Mouse (Mus musculus) forelimb bud, embryonic 11.5 days (tissue): ENCODE results near the gene Cep164.

Experiments used
- DNase-seq: peaks from one replicate; pipeline ENCODE4 v3.0.0-alpha.2; 2012; ENCODE audit warnings: low read depth, low spot score

Cep164 gene

GRCm38 (mm10) chr9:45838434-45839138 lies 10.1 kb upstream of the Cep164 start, which contains the start of gene Bace1:
TSS of gene Bace1 (plus strand) at chr9:45838580.
- DNase-seq = peak; percentile 84

GRCm38 (mm10) chr9:45838069-45838433 lies 9.6 kb upstream of the Cep164 start:
- no peak for DNase-seq

GRCm38 (mm10) chr9:45833461-45833860 lies 5.0 kb upstream of the Cep164 start:
- DNase-seq = no peak

GRCm38 (mm10) chr9:45832898-45833297 lies 4.4 kb upstream of the Cep164 start:
- DNase-seq = no peak

DNA sequence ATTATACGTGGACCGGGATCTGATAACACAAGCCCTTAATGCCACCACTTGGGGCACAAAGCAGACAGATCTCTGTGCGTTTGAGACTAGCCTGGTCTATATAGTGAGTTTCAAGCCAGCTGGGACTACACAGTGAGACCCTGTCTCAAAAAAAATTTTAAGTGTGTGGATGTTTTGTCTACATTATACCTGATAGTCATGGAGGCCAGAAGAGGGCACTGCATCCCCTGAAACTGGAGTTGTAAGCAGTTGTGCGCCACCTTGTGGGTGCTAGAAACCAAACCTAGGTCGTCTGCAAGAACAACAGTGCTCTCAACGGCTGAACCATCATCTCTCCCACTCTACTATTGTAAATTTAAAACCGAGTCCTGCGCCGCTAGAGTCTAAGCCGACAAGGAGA lies 616 bp upstream of the Cep164 start:
- peak; percentile 87 for DNase-seq

DNA sequence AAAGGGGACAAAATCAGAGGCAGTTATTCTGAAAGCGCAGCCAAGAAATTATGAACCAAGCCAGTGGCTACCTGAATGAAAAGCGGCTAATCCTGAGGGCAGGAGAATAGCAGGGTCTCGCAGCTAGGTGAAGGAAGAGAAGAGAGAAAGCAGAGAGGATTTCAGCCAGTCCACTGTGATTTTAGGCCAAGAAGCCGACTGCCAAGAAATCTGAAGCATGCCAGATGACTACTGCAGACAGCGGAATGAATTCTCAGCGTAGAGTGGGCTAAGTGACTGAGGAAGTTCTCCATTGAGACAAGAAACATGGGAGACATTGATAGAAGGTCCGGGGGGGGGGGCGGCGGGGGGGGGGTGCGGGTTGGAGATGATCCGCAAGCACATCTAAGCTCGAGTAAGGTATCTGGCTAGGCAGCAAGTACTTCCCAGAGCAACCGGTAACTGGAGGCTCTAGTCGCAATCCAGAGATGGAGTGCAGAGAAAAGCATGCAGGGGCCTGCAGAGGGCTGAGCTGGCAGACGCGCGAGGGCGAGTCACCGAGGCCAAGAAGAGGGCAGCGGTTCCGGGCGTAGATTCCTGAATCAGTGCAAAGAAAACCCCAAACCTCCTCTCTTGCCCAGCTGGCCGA lies 714 bp downstream of the Cep164 start:
- DNase-seq = peak; percentile 37

- DNase-seq = no peak
These were observed 10.0 kb downstream of the Cep164 start for GRCm38 (mm10) chr9:45818406-45819011.

- no peak for DNase-seq
These were observed 13.0 kb downstream of the Cep164 start for GRCm38 (mm10) chr9:45815525-45815924.

DNA sequence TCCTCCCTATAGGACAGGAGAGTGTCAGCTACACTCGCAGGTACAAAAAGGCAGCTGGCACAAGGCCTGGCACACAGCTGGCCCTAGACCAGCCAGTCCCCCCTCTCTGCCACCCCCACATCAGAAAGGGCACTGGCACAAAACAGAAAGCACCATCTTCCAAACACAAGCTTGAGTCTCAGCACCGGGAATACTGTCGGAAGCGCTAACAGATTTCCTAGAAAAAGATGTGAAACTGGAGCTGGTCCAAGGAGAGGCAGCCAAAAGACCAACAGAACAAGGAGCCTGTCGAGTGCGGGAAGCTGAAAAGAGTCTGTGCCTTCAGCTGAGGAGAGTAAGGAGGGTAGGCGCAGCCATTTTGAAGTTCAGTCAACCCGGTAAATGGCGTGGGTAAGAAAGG lies 13.4 kb downstream of the Cep164 start:
- no peak for DNase-seq

GRCm38 (mm10) chr9:45811946-45812345 lies 16.5 kb downstream of the Cep164 start:
- DNase-seq = no peak

DNA sequence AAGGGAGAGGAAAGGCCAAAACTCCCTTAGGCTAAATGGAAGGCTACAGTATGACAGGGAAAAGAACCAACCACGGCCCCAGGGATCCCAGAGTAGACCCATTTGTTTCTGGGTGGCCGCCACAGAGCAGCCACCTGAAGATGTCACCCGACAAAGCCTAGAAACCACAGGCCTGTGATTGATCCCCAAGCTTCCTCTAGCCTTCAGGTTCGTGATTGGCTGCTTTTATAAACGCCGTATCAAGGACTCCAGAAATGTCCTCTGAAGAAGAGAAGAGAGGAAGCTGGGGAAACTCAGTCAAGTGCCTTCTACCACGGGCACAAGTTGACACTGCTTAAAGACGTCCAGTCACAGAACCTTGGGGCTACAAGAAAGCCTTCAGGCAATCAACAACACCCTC lies 20.7 kb downstream of the Cep164 start:
- no peak for DNase-seq

- DNase-seq = no peak
These were observed 21.2 kb downstream of the Cep164 start for GRCm38 (mm10) chr9:45807337-45807736.

GRCm38 (mm10) chr9:45806847-45807246 lies 21.6 kb downstream of the Cep164 start:
- no peak for DNase-seq

DNA sequence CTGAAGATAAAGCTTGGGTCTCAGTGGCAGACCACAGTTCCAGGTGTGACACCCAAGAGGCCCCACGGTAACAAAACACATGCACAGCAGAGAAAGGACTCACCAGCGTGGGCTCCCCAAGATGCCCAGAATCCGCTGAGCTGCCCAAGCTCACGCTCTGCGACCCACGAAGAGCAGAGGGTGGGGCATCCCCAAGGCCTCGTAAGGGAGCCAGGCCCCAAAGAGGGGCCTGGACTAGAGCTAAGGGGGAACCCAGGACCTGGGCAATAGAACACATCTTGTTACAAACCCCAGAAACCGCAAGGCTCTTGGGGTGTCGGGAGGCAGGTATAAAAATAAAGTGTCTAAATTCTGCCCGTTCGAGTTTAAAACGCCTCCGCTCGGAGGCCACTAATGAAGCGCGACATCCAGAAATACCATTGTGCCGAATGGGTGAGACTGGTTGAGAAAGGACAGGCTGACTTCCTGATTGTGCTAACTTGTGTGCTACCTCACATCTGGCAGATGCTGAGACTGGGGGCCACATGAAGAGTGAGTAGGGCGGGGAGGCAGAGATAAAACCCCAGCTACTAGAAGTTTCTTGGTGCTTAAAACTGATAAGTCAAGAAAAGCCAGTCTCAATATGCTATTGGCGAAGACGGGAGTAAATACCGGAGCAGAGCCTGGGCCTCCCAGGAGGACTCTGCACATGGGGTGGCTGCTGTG lies 25.3 kb downstream of the Cep164 start:
- DNase-seq = no peak

DNA sequence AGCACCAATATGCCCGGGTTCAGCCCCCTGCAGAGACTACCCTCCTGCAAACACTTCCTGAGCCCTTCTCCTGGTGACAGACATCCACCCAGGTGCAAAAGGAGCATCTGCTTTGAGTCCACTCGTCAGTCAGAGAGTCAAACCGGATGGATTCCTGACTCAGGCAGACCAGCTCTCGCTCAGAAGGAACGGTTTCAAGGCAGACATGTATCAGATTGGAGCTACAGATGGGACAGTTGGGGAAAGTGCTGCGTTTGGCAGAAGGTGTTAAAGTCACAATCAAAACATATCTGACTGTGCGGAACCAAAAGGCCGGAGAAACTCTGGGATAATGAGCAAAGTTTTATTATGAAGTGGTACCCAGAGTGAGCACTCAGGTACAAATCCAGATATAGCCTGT lies 29.1 kb downstream of the Cep164 start:
- DNase-seq = no peak

GRCm38 (mm10) chr9:45798467-45799164 lies 29.9 kb downstream of the Cep164 start:
- DNase-seq = peak; percentile 67

- no peak for DNase-seq
These were observed 31.2 kb downstream of the Cep164 start for GRCm38 (mm10) chr9:45797271-45797670.

- DNase-seq = no peak
These were observed 32.8 kb downstream of the Cep164 start for GRCm38 (mm10) chr9:45795722-45796121.

- DNase-seq = no peak
These were observed 34.8 kb downstream of the Cep164 start for GRCm38 (mm10) chr9:45793697-45794096.

- DNase-seq = no peak
These were observed 36.3 kb downstream of the Cep164 start for GRCm38 (mm10) chr9:45792235-45792634.

DNA sequence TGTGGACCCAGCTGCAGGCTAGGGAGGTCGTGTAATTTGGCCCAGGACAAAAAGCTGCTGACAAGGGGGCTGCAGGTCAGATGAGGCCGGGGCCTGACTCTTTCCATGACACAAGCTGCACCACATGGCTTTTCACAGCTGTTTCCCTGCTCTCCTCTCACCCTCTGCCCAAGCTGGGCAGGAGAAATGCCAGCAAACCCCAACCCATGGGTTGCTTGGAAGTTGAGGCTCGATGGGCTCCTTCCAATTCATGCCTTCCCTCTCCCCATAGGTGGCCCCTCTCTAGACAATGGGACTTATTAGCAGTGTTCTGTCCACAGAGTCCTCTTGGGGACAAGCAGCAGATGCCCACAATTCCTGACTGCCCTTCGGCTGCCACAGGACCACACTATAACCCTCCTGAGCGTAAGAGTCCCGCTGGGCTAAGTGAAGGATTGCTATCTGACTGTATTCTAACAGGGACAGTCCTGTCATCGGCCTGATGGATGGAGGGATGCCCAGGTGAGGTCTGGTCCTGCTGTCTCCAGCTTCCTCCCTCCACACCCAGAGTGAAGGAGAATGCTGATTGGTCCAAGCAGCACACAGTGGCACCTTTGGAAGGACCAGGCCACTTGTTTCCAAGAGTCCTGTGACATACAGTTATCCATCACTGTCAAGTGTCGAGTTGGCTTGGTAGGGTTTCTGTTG lies 36.9 kb downstream of the Cep164 start:
- no peak for DNase-seq
